Mouse (Mus musculus) E14TG2a.4 (cell line): ENCODE results near the gene Ipo11.

ENCODE experiments used
- CTCF ChIP-seq: conservative IDR thresholded peaks from 2 replicates; pipeline ENCODE4 v1.5.1; 2014; ENCODE audit warnings: low read length
- NANOG ChIP-seq: IDR thresholded peaks from 2 replicates; pipeline ENCODE4 v1.6.1; 2014; ENCODE audit warnings: borderline replicate concordance, low read length, mixed read lengths
- POU5F1 ChIP-seq: IDR thresholded peaks from 2 replicates; pipeline ENCODE4 v1.6.1; 2014; ENCODE audit warnings: low read length, borderline replicate concordance

DNA sequence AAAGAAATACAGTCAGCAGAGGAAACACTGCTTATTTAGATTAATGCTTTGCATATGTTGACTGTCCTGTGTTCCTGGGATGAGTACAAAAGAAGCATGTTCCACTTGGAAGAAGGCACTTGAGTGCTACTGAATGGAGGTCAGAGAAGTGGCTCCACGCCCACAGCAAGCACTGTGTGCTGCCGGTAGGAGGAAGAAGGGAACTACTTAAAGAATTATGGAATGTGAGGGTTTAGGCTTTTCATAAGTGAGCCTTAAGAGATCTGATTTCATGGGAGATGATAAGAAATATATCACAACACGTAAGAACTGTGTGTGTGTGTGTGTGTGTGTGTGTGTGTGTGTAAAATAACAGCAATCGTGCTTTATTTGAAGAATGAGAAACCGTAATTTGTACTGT lies 129.5 kb downstream of the Ipo11 start:
- TF ChIP-seq CTCF, result no peak
- no peak for TF ChIP-seq POU5F1
- TF ChIP-seq NANOG, result no peak
